Mouse (Mus musculus) lung, postnatal 0 days (tissue): ENCODE results near the gene Pigb. TPM values are rescaled to one million over a fixed set of nuclear protein-coding genes. Genes with fewer than 3 reads are reported as not detected.

Experiments
- ATAC-seq: fragments of 200-750 bp; cut with Nextera tagmentation; 2 replicates; pipeline ENCODE4 v1.8.0; 2017; ENCODE audit warnings: moderate library complexity
- DNase-seq: peaks from one replicate; pipeline ENCODE4 v3.0.0-alpha.2; 2016; ENCODE audit warnings: low spot score
- H3K27ac ChIP-seq: fragments of 300-500 bp; sonication (generic); 2 replicates; pipeline ENCODE4 v1.5.1; 2014; ENCODE audit warnings: antibody characterized with exemption, mild to moderate bottlenecking, low read length, mixed read lengths
- H3K27me3 ChIP-seq: fragments of 300-500 bp; sonication (generic); replicated peaks from 2 replicates; pipeline ENCODE4 v1.6.1; 2014; ENCODE audit warnings: low read length, mixed read lengths; ENCODE audit not compliant: insufficient read depth
- H3K36me3 ChIP-seq: fragments of 300-500 bp; sonication (generic); 2 replicates; pipeline ENCODE4 v1.6.1; 2014; ENCODE audit warnings: low read length, mixed read lengths; ENCODE audit not compliant: insufficient read depth
- H3K4me1 ChIP-seq: fragments of 300-500 bp; sonication (generic); 2 replicates; pipeline ENCODE4 v1.6.1; 2014; ENCODE audit warnings: antibody characterized with exemption, low read depth, low read length, mixed read lengths; ENCODE audit not compliant: insufficient read depth
- H3K4me2 ChIP-seq: fragments of 300-500 bp; sonication (generic); replicated peaks from 2 replicates; pipeline ENCODE4 v1.6.1; 2014; ENCODE audit warnings: low read depth, mild to moderate bottlenecking, low read length, moderate library complexity, mixed read lengths
- H3K4me3 ChIP-seq: fragments of 300-500 bp; sonication (generic); 2 replicates; pipeline ENCODE4 v1.5.1; 2014; ENCODE audit warnings: low read depth, low read length
- H3K9ac ChIP-seq: fragments of 300-500 bp; sonication (generic); replicated peaks from 2 replicates; pipeline ENCODE4 v1.6.1; 2014; ENCODE audit warnings: low read depth, mild to moderate bottlenecking
- H3K9me3 ChIP-seq: fragments of 300-500 bp; sonication (generic); 2 replicates; pipeline ENCODE4 v1.6.1; 2016; ENCODE audit warnings: low read length, mixed read lengths
- CTCF ChIP-seq: IDR thresholded peaks from 2 replicates; pipeline ENCODE4 v1.5.1; 2016; ENCODE audit warnings: antibody characterized with exemption, mild to moderate bottlenecking
- EP300 ChIP-seq: IDR thresholded peaks from 2 replicates; pipeline ENCODE4 v1.6.1; 2016; ENCODE audit warnings: antibody characterized with exemption, mild to moderate bottlenecking, control low read depth
- WGBS: fragments of 180-500 bp; shearing (Covaris S2); extraction: QIAGEN DNeasy Blood & Tissue Kit; methylation state at CpG from one replicate; pipeline ENCODE4 v1.1.7; 2014; 5-methylcytosine and 5-hydroxymethylcytosine counted together
- polyA plus RNA-seq: library from polyadenylated mRNA; unstranded; fragments of >200 nt; fragmentation: Nextera tagmentation; extraction: Ambion mirVana; gene quantifications from 2 replicates; pipeline ENCODE4 v1.2.1, GENCODE M21; 2015

Gene Pigb
- polyA plus RNA-seq, 1 experiment from 2014 or later: 5.5 TPM

DNA sequence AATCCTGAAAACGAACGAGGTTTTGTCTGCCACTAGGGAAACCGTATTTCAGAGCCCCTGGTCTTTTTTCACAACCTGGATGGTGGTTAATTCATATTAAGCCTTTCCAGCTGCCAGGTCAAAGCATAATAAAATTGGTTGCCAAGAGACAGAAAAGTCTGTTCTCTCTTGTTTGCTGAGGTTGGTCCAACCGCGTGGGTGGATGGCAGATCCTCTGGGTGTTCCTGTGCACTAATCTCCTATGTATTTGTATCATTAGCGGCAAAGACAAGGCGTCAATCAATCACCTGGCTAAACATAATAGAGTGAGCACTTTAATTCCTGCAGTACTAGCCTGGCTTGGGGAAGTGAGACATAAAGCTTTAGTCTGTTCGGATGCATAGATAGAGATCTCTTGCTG, 10.4 kb upstream of the Pigb start:
- ATAC-seq (no peak), DNase-seq (no peak)
- Histone ChIP-seq H3K27me3 (no peaks in the 10 kb centered on the region), H3K4me2 (no peak overlapping the region), H3K27ac (no peak overlapping the region), H3K9ac (no peak overlapping the region), H3K4me1 (peaks cover 6% of the 10 kb centered on the region; the same call in 1 of the 2 replicates), H3K4me3 (no peak overlapping the region), H3K36me3 (no peaks in the 10 kb centered on the region), H3K9me3 (no peaks in the 10 kb centered on the region)
- TF ChIP-seq CTCF (no peak), EP300 (no peak)
- 47% methylated on average over 8 of the region's 8 CpGs for whole genome bisulfite sequencing

- ATAC-seq: 0 out of 2 replicates have a peak, but pooled peaks have one; percentile 28
- DNase-seq: no peak
Measured at GRCm38 (mm10) chr9:73049833-73050232, 9.7 kb upstream of the Pigb start.

GRCm38 (mm10) chr9:73048927-73049326, 8.7 kb upstream of the Pigb start:
- no peak overlapping the region for H3K4me2 ChIP-seq
- DNase-seq: no peak
- no peak overlapping the region for H3K4me3 ChIP-seq
- TF ChIP-seq EP300 (no peak), CTCF (no peak)
- H3K27ac ChIP-seq: no peak overlapping the region
- peaks cover 14% of the 10 kb centered on the region; the same call in 1 of the 2 replicates for H3K4me1 ChIP-seq
- ATAC-seq: no peak
- no peak overlapping the region for H3K9ac ChIP-seq
- H3K27me3 ChIP-seq: no peaks in the 10 kb centered on the region
- no peaks in the 10 kb centered on the region for H3K36me3 ChIP-seq
- WGBS: 15% methylated on average over 4 of the region's 4 CpGs
- no peaks in the 10 kb centered on the region for H3K9me3 ChIP-seq

More at GRCm38 (mm10) chr9:73049833-73050232, 9.7 kb upstream of the Pigb start:
- no peak for TF ChIP-seq CTCF
- TF ChIP-seq EP300: no peak
- no peak overlapping the region for H3K4me3 ChIP-seq
- H3K27me3 ChIP-seq: no peaks in the 10 kb centered on the region
- H3K4me2 ChIP-seq: no peak overlapping the region
- WGBS: 20% methylated on average over 5 of the region's 5 CpGs
- H3K9me3 ChIP-seq: no peaks in the 10 kb centered on the region
- H3K36me3 ChIP-seq: no peaks in the 10 kb centered on the region
- H3K27ac ChIP-seq: no peak overlapping the region
- H3K4me1 ChIP-seq: peaks cover 8% of the 10 kb centered on the region; the same call in 1 of the 2 replicates
- no peak overlapping the region for H3K9ac ChIP-seq

- Histone ChIP-seq H3K4me1 (peaks cover 14% of the 10 kb centered on the region; the same call in 1 of the 2 replicates), H3K4me3 (no peak overlapping the region), H3K27ac (no peak overlapping the region), H3K36me3 (no peaks in the 10 kb centered on the region), H3K9me3 (no peaks in the 10 kb centered on the region), H3K4me2 (no peak overlapping the region), H3K9ac (no peak overlapping the region), H3K27me3 (no peaks in the 10 kb centered on the region)
- no peak for DNase-seq
- 86% methylated on average over 2 of the region's 2 CpGs for WGBS
- ATAC-seq: no peak
- TF ChIP-seq CTCF (no peak), EP300 (no peak)
Measured at GRCm38 (mm10) chr9:73047906-73048305, 7.7 kb upstream of the Pigb start.

DNA sequence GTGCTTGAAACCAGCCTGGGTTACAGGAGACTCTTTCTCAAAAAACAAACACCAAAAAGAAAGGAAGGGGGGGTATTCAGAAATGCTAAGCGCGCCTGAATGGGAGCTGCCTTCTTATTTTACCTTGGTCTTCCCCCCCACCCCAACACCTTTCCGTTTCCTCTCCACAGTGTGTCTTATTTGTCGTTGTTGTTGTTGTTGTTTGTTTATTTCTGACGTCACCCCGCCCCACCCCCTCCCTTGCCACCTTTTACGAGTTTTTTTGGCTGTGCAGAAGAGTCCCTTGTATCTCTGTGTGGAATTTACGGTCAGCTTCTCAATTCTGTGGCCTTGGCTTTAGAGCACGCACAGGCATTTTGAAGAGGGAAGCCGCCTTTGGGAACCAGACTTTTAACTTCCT, 5.5 kb upstream of the Pigb start:
- TF ChIP-seq CTCF (no peak), EP300 (no peak)
- H3K27ac ChIP-seq: 0 out of 2 replicates have a peak overlapping the region, but pooled peaks have one; percentile 74
- H3K36me3 ChIP-seq: no peaks in the 10 kb centered on the region
- WGBS: 59% methylated on average over 10 of the region's 10 CpGs
- ATAC-seq: no peak
- H3K27me3 ChIP-seq: no peaks in the 10 kb centered on the region
- peaks cover 14% of the 10 kb centered on the region; the same call in 1 of the 2 replicates for H3K4me1 ChIP-seq
- H3K9ac ChIP-seq: peak overlapping the region; percentile 51; the same call in 1 of the 2 replicates
- peak overlapping the region; percentile 89 for H3K4me2 ChIP-seq
- no peaks in the 10 kb centered on the region for H3K9me3 ChIP-seq
- no peak for DNase-seq
- peak overlapping the region; percentile 46 for H3K4me3 ChIP-seq

DNA sequence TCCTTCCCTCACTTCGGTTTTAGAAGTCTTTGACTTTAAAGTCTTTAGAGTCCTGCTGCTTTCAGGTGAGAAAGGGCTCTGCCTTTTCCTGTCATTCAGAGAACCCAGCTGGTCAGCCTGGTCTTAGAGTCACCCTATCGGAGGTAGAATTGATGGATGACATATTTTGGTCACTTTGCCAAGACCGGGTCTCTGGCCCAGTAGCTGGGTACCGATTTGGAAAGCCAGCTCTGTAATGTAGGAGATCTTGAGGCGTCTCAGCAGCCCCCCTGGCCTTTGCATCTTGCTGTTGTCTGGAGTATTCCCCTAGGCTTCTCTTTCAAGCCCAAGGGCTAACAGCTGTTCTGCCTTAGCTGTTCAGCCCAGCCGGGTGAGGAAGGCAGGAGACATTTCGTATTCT, 5.0 kb upstream of the Pigb start:
- Histone ChIP-seq H3K27me3 (no peaks in the 10 kb centered on the region), H3K4me3 (peak overlapping the region; percentile 46), H3K27ac (peak overlapping the region; percentile 74), H3K9ac (peak overlapping the region; percentile 51; the same call in 1 of the 2 replicates), H3K36me3 (no peaks in the 10 kb centered on the region), H3K4me1 (peaks cover 17% of the 10 kb centered on the region), H3K9me3 (no peaks in the 10 kb centered on the region), H3K4me2 (peak overlapping the region; percentile 89)
- no peak for ATAC-seq
- no peak for DNase-seq
- TF ChIP-seq EP300: no peak
- no peak for TF ChIP-seq CTCF
- 7% methylated on average over 7 of the region's 7 CpGs for WGBS
